Mouse (Mus musculus) testis, adult 2 months (tissue): ENCODE measurements at regions not wholly inside any gene's neighbourhood (a gene's known extent, or its start where the extent isn't known, plus 50 kb on each side); places are given as distances from the start of the nearest gene placed in this dataset.

Experiments
- CTCF ChIP-seq: fragments of 200-500 bp; IDR thresholded peaks from 2 replicates; pipeline ENCODE4 v1.5.1; 2012; ENCODE audit warnings: low read depth, mild to moderate bottlenecking, inconsistent platforms, low read length, moderate library complexity; ENCODE audit not compliant: control insufficient read depth, insufficient read depth, insufficient replicate concordance
- POLR2A ChIP-seq: fragments of 200-500 bp; IDR thresholded peaks from 2 replicates; pipeline ENCODE4 v1.6.1; 2012; ENCODE audit warnings: low read depth, mild to moderate bottlenecking, inconsistent platforms, low read length, moderate library complexity; ENCODE audit not compliant: control insufficient read depth

DNA sequence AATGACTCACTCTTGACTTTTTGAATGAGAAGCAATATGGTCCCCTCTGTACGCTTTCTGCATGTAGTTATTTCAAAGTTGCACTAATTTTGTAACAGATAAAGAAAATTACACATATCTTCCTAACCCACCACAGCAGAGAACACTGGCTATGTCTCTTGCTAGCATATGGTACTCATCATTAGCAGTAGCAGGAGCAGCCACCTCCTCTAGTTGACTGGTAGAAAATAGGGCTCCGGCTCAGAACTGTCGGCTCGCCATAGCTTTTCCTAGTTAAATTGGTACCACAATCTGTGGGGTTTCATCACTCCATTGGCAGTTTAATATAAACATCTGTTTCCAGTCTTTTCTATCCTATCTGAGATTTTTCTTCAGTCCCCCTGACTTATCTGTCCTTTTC lies 254.1 kb upstream of the Zeb2 start:
- TF ChIP-seq POLR2A (no peak), CTCF (no peak)
